Mouse (Mus musculus) bone marrow macrophage, adult 2 months (primary cell): ENCODE measurements around the gene Hoxd11. TPM values are rescaled to one million over a fixed set of nuclear protein-coding genes. Genes with fewer than 3 reads are reported as not detected.

Source experiments
- H3K27ac ChIP-seq: 2 replicates; pipeline ENCODE4 v1.5.1; 2012; ENCODE audit warnings: low read depth, low read length; ENCODE audit not compliant: insufficient read depth
- H3K4me1 ChIP-seq: 2 replicates; pipeline ENCODE4 v1.6.1; 2012; ENCODE audit warnings: low read length; ENCODE audit not compliant: control insufficient read depth, insufficient read depth
- H3K4me3 ChIP-seq: 2 replicates; pipeline ENCODE4 v1.5.1; 2012; ENCODE audit warnings: mild to moderate bottlenecking, low read length, moderate library complexity; ENCODE audit not compliant: insufficient read depth
- CTCF ChIP-seq: IDR thresholded peaks from 2 replicates; pipeline ENCODE4 v1.5.1; 2012; ENCODE audit warnings: low read depth, mild to moderate bottlenecking, low read length, moderate library complexity
- POLR2A ChIP-seq: IDR thresholded peaks from 2 replicates; pipeline ENCODE4 v1.6.1; 2012; ENCODE audit warnings: mild to moderate bottlenecking, low read depth, low read length, borderline replicate concordance
- polyA plus RNA-seq: library from polyadenylated mRNA; stranded (reverse); fragments of >200 nt; gene quantifications from 2 replicates; pipeline ENCODE4 v1.2.4, GENCODE M21; 2012; ENCODE audit not compliant: missing spikeins, insufficient read depth, insufficient read length

Gene Hoxd11
- polyA plus RNA-seq, 1 experiment: not detected

DNA sequence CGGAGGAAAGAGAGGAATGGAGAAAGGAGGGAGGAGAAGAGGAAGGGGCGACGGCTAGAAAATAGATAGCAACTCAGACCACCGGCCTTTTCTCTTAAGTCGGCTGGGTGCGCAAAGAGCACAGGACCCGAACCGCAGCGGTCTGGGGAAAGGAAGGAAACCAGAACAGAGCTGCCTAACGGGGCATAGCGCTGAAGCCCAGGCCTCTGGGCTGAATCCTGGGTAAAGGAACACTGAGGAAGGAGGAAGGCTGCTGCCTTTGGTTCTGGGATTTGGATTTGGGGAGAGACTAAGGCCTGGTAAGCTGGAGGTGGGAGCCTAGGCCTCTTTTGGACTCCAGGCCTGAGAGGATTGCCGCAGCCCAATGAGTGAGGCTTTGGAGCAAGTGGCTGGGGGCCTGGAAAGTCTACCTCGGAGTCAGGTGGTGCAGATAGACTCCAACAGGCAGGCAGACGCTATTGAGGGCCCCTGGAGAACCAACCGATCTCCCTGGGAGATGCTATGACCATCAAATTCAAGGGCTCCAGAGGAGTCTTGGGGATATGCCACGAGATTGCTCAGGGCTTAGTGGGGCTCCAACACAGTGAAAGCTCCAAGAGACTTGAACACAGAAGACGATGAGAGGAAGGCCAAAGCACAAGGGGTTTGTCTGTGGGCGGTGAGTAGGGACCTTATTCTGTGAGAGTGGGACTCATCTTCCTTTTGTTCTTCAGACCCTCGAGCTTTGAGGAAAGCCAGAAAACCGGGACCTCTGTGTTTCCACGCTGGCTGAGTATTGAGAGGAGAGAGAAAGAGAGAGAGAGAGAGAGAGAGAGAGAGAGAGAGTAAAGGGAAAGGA is 1.4 kb downstream of the Hoxd11 start:
- Histone ChIP-seq H3K4me1 (no peaks in the 10 kb centered on the region), H3K27ac (no peak overlapping the region), H3K4me3 (no peak overlapping the region)
- TF ChIP-seq CTCF (no peak), POLR2A (no peak)

GRCm38 (mm10) chr2:74681594-74682531 is 2.5 kb downstream of the Hoxd11 start:
- TF ChIP-seq POLR2A (no peak), CTCF (no peak)
- Histone ChIP-seq H3K4me3 (no peak overlapping the region), H3K4me1 (no peaks in the 10 kb centered on the region)

DNA sequence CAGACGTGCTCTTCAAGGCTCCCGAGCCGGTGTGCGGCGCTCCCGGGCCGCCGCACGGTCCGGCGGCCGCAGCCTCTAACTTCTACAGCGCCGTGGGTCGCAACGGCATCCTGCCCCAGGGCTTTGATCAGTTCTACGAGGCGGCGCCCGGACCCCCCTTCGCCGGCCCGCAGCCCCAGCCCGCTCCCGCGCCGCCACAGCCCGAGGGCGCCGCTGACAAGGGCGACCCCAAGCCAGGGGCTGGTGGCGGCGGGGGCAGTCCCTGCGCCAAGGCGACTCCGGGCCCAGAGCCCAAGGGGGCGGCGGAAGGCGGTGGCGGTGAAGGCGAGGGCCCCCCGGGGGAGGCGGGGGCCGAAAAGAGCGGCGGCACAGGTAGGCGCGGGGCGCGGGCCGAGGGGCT is 3.4 kb downstream of the Hoxd11 start:
- TF ChIP-seq CTCF (no peak), POLR2A (no peak)
- Histone ChIP-seq H3K4me3 (no peak overlapping the region), H3K4me1 (no peaks in the 10 kb centered on the region), H3K27ac (no peak overlapping the region)

More at GRCm38 (mm10) chr2:74681594-74682531, 2.5 kb downstream of the Hoxd11 start:
- no peak overlapping the region for H3K27ac ChIP-seq

DNA sequence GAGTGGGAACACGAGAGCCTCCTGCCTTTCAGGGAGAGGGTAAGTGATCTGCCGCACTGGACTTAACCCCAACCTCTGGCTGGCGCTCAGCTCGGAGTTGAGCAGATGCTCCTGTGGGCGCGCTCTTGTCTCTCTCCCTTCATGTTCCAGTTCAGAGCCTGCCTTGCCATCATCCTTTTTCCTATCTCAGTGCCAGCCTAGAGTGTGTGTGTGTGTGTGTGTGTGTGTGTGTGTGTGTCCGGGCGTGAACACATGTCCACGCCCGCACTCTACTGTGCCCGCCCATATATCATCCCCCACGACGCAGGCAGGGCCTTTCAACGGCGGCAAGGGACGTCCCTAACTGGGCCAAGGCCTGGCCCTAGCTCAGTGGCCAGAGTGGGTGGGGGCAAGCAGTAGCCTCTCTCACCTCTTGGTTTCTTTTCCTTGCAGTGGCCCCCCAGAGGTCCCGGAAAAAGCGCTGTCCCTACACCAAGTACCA is 4.2 kb downstream of the Hoxd11 start:
- H3K27ac ChIP-seq: no peak overlapping the region
- TF ChIP-seq POLR2A: no peak
- TF ChIP-seq CTCF: no peak

DNA sequence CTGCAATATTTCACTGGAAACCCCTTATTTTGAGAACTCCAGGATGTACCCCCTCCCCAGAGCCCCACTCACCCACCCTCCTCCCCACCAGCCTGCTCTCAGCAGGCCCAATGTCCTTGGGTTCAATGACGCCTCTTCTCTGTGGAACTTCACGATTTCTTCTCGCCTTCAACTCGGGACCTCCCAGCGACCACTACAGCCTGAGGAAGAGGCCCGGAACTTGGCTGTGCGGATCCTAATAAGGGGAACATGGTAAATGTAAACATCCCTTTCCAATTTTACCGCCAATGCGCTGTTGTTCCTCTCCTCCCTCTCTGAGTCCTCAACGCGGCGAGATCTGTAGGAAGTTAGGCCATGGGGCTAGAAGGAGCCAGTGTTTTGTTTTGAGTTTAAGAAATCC is 4.7 kb downstream of the Hoxd11 start:
- Histone ChIP-seq H3K27ac (no peak overlapping the region), H3K4me3 (no peak overlapping the region), H3K4me1 (no peaks in the 10 kb centered on the region)
- no peak for TF ChIP-seq CTCF
- TF ChIP-seq POLR2A: no peak

More for the DNA sequence above, 4.2 kb downstream of the Hoxd11 start:
- H3K4me3 ChIP-seq: no peak overlapping the region
- no peaks in the 10 kb centered on the region for H3K4me1 ChIP-seq

DNA sequence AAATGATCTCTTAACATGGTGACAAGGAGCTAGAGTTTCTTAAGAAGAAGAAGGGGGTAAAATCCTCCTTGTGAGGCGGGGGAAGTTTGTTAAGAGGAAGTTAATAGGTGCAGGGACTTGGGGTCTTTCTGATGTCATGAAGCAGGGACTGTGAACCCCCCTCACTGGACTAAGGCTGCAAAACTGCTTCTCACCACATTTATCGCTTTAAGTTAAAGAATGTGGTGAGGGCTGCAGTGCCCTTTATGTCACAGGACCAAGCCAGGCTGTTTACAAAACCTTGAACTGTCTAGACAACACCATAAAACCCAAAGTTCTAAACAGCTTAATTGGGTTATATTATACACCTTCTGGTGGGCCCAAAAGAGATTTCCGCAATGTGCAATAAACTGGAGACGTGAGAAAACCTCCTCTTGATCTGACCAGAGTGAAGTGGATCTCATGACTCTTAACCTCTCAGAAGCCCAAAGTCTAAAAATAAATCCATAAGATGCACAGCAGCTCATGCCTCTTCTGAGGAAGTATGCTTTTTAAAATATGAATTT is 5.8 kb downstream of the Hoxd11 start:
- no peak overlapping the region for H3K27ac ChIP-seq
- TF ChIP-seq POLR2A (no peak), CTCF (no peak)
- no peaks in the 10 kb centered on the region for H3K4me1 ChIP-seq
- H3K4me3 ChIP-seq: no peak overlapping the region

- no peaks in the 10 kb centered on the region for H3K4me1 ChIP-seq
- H3K4me3 ChIP-seq: no peak overlapping the region
- H3K27ac ChIP-seq: no peak overlapping the region
- TF ChIP-seq POLR2A (no peak), CTCF (no peak)
These were observed 7.1 kb downstream of the Hoxd11 start for GRCm38 (mm10) chr2:74686301-74686987.

GRCm38 (mm10) chr2:74686988-74687697 is 7.8 kb downstream of the Hoxd11 start:
- TF ChIP-seq CTCF: no peak
- no peak for TF ChIP-seq POLR2A
- no peak overlapping the region for H3K27ac ChIP-seq
- no peak overlapping the region for H3K4me3 ChIP-seq
- no peaks in the 10 kb centered on the region for H3K4me1 ChIP-seq
